Mouse (Mus musculus): ENCODE results near the gene Prickle3. TPM values are rescaled to one million over a fixed set of nuclear protein-coding genes. Genes with fewer than 3 reads are reported as not detected.

The Prickle3 gene
- 3.3 and 3.4 TPM in 2 replicates for polyA plus RNA-seq (2012; rRNA removed)

- TF ChIP-seq POLR2A (IDR thresholded peaks at IDR 0.05; ENCODE audit: borderline replicate concordance, extremely low read depth, insufficient read depth, insufficient read length, poor library complexity, severe bottlenecking) (no peak), CTCF (IDR thresholded peaks at IDR 0.05; ENCODE audit: borderline replicate concordance, extremely low read depth, insufficient read depth, insufficient read length) (no peak)
- DNase-seq (ENCODE audit: low read depth), result peak; percentile 13
Measured at GRCm38 (mm10) chrX:7657221-7657639, at the start of gene Prickle3. Gene Prickle3 (plus strand): TSS chrX:7657260.

- peak; percentile 12 for DNase-seq (ENCODE audit: low read depth)
- TF ChIP-seq POLR2A (IDR thresholded peaks at IDR 0.05; ENCODE audit: borderline replicate concordance, extremely low read depth, insufficient read depth, insufficient read length, poor library complexity, severe bottlenecking) (no peak), CTCF (IDR thresholded peaks at IDR 0.05; ENCODE audit: borderline replicate concordance, extremely low read depth, insufficient read depth, insufficient read length) (no peak)
Measured at GRCm38 (mm10) chrX:7610035-7610434, 47.0 kb upstream of the Prickle3 start.

- TF ChIP-seq CTCF (IDR thresholded peaks at IDR 0.05; ENCODE audit: borderline replicate concordance, extremely low read depth, insufficient read depth, insufficient read length) (no peak), POLR2A (IDR thresholded peaks at IDR 0.05; ENCODE audit: borderline replicate concordance, extremely low read depth, insufficient read depth, insufficient read length, poor library complexity, severe bottlenecking) (no peak)
- peak; percentile 31 for DNase-seq (ENCODE audit: low read depth)
Measured at GRCm38 (mm10) chrX:7610536-7611258, 46.4 kb upstream of the Prickle3 start.

- TF ChIP-seq POLR2A (IDR thresholded peaks at IDR 0.05; ENCODE audit: borderline replicate concordance, extremely low read depth, insufficient read depth, insufficient read length, poor library complexity, severe bottlenecking) (no peak), CTCF (IDR thresholded peaks at IDR 0.05; ENCODE audit: borderline replicate concordance, extremely low read depth, insufficient read depth, insufficient read length) (no peak)
- DNase-seq (ENCODE audit: low read depth), result no peak
Measured at GRCm38 (mm10) chrX:7617889-7618551, 39.0 kb upstream of the Prickle3 start.

GRCm38 (mm10) chrX:7632560-7632959 lies 24.5 kb upstream of the Prickle3 start:
- no peak for DNase-seq (ENCODE audit: low read depth)
- TF ChIP-seq CTCF (IDR thresholded peaks at IDR 0.05; ENCODE audit: borderline replicate concordance, extremely low read depth, insufficient read depth, insufficient read length), result no peak
- no peak for TF ChIP-seq POLR2A (IDR thresholded peaks at IDR 0.05; ENCODE audit: borderline replicate concordance, extremely low read depth, insufficient read depth, insufficient read length, poor library complexity, severe bottlenecking)

- no peak for DNase-seq (ENCODE audit: low read depth)
- TF ChIP-seq POLR2A (IDR thresholded peaks at IDR 0.05; ENCODE audit: borderline replicate concordance, extremely low read depth, insufficient read depth, insufficient read length, poor library complexity, severe bottlenecking), result no peak
Measured at GRCm38 (mm10) chrX:7635101-7635500, 22.0 kb upstream of the Prickle3 start.

- peak; percentile 4; the same call in 1 of the 2 replicates for TF ChIP-seq POLR2A (IDR thresholded peaks at IDR 0.05; ENCODE audit: borderline replicate concordance, extremely low read depth, insufficient read depth, insufficient read length, poor library complexity, severe bottlenecking)
- no peak for TF ChIP-seq CTCF (IDR thresholded peaks at IDR 0.05; ENCODE audit: borderline replicate concordance, extremely low read depth, insufficient read depth, insufficient read length)
- peak; percentile 94 for DNase-seq (ENCODE audit: low read depth)
Measured at GRCm38 (mm10) chrX:7638401-7639091, 18.5 kb upstream of the Prickle3 start, which contains the start of gene Syp. Gene Syp (plus strand): TSS chrX:7638471.

GRCm38 (mm10) chrX:7639536-7640325 lies 17.3 kb upstream of the Prickle3 start:
- TF ChIP-seq POLR2A (IDR thresholded peaks at IDR 0.05; ENCODE audit: borderline replicate concordance, extremely low read depth, insufficient read depth, insufficient read length, poor library complexity, severe bottlenecking), result no peak
- no peak for TF ChIP-seq CTCF (IDR thresholded peaks at IDR 0.05; ENCODE audit: borderline replicate concordance, extremely low read depth, insufficient read depth, insufficient read length)
- DNase-seq (ENCODE audit: low read depth), result peak; percentile 50

GRCm38 (mm10) chrX:7640785-7641184 lies 16.3 kb upstream of the Prickle3 start:
- no peak for TF ChIP-seq CTCF (IDR thresholded peaks at IDR 0.05; ENCODE audit: borderline replicate concordance, extremely low read depth, insufficient read depth, insufficient read length)
- TF ChIP-seq POLR2A (IDR thresholded peaks at IDR 0.05; ENCODE audit: borderline replicate concordance, extremely low read depth, insufficient read depth, insufficient read length, poor library complexity, severe bottlenecking), result no peak
- DNase-seq (ENCODE audit: low read depth), result peak; percentile 39

GRCm38 (mm10) chrX:7645349-7645748 lies 11.7 kb upstream of the Prickle3 start:
- DNase-seq (ENCODE audit: low read depth), result peak; percentile 84
- TF ChIP-seq POLR2A (IDR thresholded peaks at IDR 0.05; ENCODE audit: borderline replicate concordance, extremely low read depth, insufficient read depth, insufficient read length, poor library complexity, severe bottlenecking), result no peak
- TF ChIP-seq CTCF (IDR thresholded peaks at IDR 0.05; ENCODE audit: borderline replicate concordance, extremely low read depth, insufficient read depth, insufficient read length), result peak; percentile 58; the same call in 1 of the 2 replicates

Measured in brain, embryonic 14.5 days (tissue).